ENCODE assay signal across 12 mouse cellular contexts in the genomic region with DNA sequence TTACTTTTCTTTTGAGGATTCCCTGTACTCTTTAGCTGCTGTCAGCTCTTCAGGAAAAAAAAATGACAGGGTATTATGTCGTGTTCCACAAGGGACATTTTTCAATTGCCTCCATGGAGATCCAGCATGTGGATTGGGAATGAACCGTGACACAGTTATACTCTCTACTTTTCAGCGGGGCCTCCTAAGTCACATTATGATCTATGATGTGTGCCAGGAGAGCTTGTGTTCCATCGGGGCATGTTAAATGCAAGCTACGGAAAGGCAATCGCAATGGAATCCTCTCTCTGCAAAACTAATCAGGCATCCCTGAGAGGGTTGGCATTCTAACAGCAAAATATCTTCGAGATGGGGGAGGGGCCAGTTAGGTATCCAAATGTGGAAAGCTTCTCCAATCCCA.
"Had no signal": no experiment of that assay in that cellular context is flagged by ENCODE, and none has a peak within 500 bp of the region (broad histone marks: within the 10 kb centered on the region; RNA-seq: fewer than 3 reads in every experiment).

No protein-coding gene starts in this region.

- H3K4me3 ChIP-seq: limb, embryonic 15.5 days; liver, embryonic 12.5 days; neural tube, embryonic 15.5 days had no signal

- H3K9me3 ChIP-seq: limb, embryonic 15.5 days; liver, embryonic 12.5 days; neural tube, embryonic 15.5 days had no signal

- H3K27ac ChIP-seq: limb, embryonic 15.5 days; liver, embryonic 12.5 days; neural tube, embryonic 15.5 days had no signal

- H3K4me1 ChIP-seq: limb, embryonic 15.5 days; liver, embryonic 12.5 days had no signal

- H3K36me3 ChIP-seq: limb, embryonic 15.5 days; liver, embryonic 12.5 days; neural tube, embryonic 15.5 days had no signal

- ATAC-seq: liver, embryonic 12.5 days; midbrain, embryonic 16.5 days had no signal

- H3K9ac ChIP-seq: limb, embryonic 15.5 days; liver, embryonic 12.5 days; lung, embryonic 14.5 days; neural tube, embryonic 15.5 days had no signal

- H3K27me3 ChIP-seq: limb, embryonic 15.5 days; liver, embryonic 12.5 days; neural tube, embryonic 15.5 days had no signal

- DNase-seq: kidney, postnatal 14 days; left cerebral cortex, postnatal 4 days; lung, embryonic 14.5 days; lung, postnatal 4 days; right cerebral cortex, adult 18-20 months; right cerebral cortex, postnatal 25 days; thymus, postnatal 36 days had no signal

- H3K4me2 ChIP-seq: limb, embryonic 15.5 days; liver, embryonic 12.5 days; lung, embryonic 14.5 days; midbrain, embryonic 11.5 days; neural tube, embryonic 15.5 days had no signal
